Mouse (Mus musculus) skeletal muscle tissue, adult 2 months (tissue): ENCODE measurements around the gene Sptlc3.

Experiments
- DNase-seq: peaks from one replicate; pipeline ENCODE4 v3.0.0-alpha.2; 2012; ENCODE audit warnings: low read depth, low spot score

Gene Sptlc3

GRCm38 (mm10) chr2:139493836-139494235 is at the start of gene Sptlc3:
Gene Sptlc3, plus strand, starts transcription at chr2:139493913.
- no peak for DNase-seq

DNA sequence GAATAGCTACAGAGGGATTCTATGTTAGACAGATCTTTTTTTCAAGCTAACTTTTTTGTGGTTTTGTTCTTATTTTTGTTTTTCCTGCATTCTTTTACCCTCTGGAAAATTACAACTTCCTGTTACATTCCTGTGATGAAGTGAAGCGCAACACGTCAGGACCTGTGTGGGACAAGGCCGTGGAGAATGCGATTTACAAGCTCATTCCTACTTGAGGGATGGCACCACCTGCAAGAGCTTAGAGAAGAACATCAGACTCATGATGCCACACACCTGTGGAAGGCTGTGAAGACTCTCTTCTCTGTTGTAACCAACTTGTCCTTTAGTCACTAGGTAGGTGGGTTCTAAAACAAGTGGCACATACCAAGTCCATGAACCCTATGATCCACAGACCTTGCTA is 26.0 kb upstream of the Sptlc3 start:
- DNase-seq = no peak

DNA sequence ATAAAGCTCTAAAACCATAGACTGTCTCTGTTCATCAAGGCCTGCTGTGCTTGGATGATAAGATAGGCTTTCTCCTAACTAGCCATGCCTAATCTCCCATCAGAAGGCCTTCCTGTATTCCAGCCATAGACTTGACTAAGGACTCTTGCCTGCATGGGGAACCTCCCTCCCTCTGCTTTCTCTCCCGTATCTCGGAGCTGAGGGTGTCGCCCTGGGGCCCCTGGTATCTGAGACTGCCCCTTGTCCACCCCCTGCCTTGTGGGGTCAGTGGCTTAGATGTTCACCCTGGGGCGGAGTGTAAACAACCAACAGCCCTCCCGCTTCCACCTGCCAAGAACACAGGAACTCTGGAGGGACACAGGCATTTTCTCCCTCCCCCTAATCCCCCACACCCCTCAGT is 5.0 kb upstream of the Sptlc3 start:
- DNase-seq = no peak

DNA sequence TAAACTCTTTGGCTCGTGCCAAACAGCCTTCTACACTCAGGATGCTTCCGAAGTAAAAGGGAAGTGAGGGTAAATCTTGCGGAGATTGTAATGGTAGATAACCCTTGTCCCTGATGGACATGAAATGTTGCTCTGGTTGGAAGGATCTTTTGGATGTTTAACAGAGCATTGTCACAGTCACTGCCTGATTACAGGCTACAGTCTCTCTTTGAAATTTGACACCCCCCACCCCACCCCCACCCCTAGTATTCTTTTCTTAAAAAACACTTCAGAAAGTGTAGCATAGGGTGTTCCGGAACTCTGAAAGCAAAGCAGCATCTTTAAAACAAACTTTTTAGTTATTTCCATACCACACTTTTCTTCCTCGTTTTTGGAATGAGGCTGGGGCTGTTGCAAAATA is 916 bp downstream of the Sptlc3 start:
- no peak for DNase-seq

GRCm38 (mm10) chr2:139561966-139562505 is 68.3 kb downstream of the Sptlc3 start:
- DNase-seq = no peak

- no peak for DNase-seq
Measured at GRCm38 (mm10) chr2:139579280-139579679, 85.6 kb downstream of the Sptlc3 start.

DNA sequence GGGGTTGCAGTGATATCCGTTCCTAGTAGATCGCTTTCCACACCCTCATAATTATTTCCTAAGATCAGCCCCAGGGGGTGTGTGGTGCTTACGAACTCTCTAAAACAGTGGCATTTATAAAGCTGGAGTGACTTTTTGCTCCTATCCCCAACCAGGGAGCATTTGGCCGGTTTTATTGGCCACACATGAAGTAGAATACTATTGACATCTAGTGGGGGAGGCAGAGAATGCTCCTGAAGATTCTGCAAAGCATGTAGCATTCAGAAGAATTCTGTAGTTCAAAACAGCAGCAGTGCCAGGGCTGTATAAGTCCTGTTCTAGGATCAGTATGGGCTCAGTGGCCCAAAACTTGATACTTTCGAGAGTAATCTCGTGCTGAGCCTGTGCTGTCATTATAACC is 89.1 kb downstream of the Sptlc3 start:
- no peak for DNase-seq

DNA sequence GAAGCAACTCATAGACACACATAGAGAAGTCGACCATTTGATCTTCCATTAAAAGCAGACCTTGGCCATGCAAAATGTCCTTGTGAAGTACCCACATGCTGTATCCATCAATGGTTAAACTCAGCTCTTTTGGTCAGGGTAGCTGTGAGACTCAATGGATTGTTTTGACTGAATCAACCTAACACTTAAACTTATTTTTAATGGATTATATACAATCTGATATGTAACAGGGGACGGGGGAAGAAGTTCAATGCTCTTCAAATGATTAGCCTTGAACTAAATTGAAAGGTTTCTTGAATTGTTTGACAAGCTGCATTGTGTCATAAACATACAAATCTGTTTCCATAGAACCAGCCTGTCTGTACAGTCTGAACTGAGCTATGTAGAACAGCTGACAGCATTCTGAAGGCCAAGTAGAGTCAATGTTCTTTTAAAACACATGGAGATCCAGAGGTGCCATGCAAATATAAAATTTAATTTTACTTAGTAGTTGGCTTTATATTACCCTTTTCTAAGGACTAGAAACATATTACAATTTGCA is 94.0 kb downstream of the Sptlc3 start:
- no peak for DNase-seq

- DNase-seq = no peak
Measured at GRCm38 (mm10) chr2:139589905-139590304, 96.2 kb downstream of the Sptlc3 start.

- DNase-seq = peak; percentile 10
Measured at GRCm38 (mm10) chr2:139590888-139591698, 97.4 kb downstream of the Sptlc3 start.

DNA sequence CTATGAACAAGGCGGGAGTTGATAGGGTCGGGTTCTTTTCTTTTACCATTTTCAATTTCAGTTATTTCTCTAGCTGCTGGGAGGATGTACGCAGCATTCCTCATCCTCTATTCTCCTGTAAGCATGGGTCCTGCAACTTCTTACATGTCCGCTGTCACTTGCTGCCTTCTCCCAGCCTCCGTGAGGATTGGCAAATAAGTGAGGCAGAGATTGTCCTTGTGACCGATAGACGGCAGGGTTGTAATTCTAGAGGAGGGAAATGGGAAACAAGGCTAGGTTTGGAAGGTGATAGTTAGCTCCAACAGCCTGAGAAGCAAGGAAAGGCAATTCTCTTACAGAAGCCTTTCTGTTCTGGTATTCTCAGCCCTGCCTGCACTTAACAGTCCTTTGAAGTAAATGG is 98.4 kb downstream of the Sptlc3 start:
- DNase-seq = no peak

- DNase-seq = no peak
Measured at GRCm38 (mm10) chr2:139597229-139597628, 103.5 kb downstream of the Sptlc3 start.

- DNase-seq = no peak
Measured at GRCm38 (mm10) chr2:139601543-139602194, 108.0 kb downstream of the Sptlc3 start.

GRCm38 (mm10) chr2:139608167-139608566 is 114.5 kb downstream of the Sptlc3 start:
- DNase-seq = no peak

GRCm38 (mm10) chr2:139608810-139609209 is 115.1 kb downstream of the Sptlc3 start:
- no peak for DNase-seq

DNA sequence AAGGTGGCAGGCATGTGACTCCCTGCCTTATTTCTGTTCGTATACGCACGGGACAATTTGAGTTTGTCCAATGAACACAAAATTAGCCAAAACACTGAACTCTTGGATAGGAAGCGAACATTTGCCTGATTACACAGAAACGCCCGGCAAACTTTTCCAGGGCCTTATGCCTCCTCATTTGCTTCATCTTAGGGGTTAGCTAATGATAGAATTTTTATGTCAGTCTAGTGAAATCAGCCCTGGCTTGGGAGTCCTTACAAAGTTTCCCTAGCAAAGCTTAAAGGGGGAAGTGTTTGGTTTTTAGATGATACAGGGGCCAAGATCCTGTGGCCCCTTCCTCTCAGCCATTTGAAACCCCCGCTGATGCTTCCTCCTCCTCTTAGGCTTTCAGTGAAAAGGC is 115.5 kb downstream of the Sptlc3 start:
- no peak for DNase-seq

DNA sequence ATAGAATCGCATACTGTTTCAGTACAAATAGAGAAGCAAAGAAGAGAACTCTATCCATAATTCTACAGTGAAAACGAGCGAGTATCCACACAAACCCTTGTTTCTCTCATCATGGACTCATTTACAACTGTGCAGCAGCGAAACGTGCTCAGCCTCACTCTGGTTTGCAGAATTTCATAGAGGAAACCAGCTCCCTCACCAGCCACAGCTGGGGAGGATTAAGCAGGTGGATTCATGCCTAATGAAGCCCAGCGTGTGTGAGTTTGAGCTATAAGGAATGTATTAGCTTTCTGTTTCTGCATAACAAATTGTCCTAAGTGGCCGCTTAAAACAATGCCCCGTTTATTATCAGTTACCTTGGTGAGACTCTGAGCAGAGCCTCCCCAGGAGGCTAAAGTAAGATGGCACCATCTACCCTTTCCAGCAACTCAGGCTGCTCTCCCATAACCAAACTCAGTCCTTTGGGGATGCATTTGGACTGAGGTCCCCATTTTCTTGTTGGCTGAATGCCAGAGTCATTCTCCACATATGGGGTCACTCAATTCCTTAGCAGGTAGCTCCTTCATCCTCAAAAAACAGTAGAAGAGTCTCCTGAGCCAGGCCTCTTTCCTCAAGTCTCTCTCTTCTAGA is 116.1 kb downstream of the Sptlc3 start:
- DNase-seq = no peak

DNA sequence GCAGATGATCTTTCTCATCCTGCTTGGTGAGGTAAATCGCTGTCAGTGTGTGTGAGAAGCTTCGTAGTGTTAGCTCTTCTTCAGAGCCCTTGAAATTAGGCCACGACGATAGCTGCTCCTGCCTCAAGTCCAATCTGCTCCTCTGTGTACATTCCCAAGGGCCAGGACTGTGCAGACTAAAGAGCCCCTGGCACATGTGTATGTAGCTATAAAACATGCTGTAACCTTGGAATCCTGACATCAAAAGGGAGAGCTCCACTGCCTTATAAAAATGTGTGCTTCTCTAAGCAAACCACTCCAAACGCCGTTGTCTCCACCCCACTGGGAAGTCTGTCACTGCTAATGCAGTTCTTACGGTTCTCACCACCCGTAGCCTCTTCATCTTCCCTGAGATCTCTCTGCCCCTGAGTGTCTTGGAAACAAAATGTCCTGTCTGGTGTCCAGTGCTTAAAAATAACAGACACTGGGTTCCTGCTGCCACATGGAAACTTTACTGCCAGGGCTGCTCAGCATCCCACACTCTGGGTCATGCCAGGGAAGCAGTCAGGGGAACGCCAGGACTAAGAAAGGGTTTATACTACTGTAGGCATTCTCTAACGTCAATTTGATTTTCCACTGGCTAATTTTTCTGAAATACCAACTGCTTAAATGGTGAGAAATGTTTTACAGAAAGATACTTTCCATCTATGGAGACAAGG is 118.8 kb downstream of the Sptlc3 start:
- no peak for DNase-seq

DNA sequence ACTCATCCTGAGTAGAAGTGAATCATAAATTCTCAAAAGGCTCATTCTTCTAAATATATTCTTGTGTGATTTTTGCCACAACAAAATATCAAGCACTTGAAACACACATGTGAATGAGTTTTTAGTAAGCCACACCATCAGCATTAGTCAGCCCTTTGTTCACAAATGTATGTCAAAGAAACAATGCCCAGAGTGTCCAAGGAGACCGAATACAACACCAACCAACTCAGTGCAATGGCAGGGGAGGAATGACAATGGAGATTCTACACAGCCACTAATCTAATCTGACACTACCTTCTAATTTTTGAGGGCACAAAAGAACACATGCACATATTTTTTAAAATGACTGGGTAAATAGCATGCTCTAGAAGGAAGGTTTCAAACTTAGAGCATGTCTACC is 132.8 kb downstream of the Sptlc3 start:
- DNase-seq = no peak

DNA sequence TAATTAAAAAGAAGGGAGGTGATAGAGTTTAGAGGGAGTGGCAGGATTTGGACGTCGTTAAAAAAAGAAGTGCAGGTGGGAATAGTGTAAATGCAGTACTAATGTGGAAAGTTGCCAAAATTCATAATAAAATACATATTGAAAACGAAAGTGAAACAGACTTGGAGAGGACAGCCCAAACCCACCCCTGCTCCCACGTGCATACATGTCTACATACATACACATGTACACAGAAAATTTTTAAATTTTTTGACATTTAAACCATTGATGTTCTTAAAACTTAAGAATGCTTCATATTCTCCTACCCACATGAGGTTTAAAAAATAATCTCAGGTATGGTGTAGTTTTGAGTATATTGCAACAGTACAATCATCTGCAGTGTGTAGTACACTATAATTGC is 135.0 kb downstream of the Sptlc3 start:
- no peak for DNase-seq

DNA sequence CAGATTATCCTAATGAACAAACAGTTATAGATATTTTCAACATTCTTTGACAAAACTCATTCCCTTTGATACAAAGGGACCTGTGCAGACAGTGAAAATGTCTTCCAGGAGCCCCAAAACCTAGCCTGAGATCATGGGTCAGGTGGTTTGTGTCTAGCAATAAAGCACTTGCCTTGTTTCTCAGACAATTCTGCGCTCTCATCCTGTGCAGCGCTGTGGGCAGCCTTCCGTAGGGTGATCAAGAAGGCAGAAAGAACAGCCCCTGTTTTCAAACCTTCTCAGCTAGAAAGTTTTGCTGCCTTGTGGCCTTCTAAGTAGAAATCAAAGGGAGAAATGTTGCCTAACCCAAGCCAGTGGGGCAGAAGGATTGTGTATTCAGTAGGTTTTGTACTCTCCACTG is 135.9 kb downstream of the Sptlc3 start:
- no peak for DNase-seq

GRCm38 (mm10) chr2:139634506-139634905 is 140.8 kb downstream of the Sptlc3 start:
- no peak for DNase-seq
